Mouse (Mus musculus) E14TG2a.4 (cell line): ENCODE measurements at regions not wholly inside any gene's neighbourhood (a gene's known extent, or its start where the extent isn't known, plus 50 kb on each side); places are given as distances from the start of the nearest gene placed in this dataset.

Experiments used
- H3K27me3 ChIP-seq: 2 replicates; pipeline ENCODE4 v1.6.1; 2014; ENCODE audit warnings: low read length, control low read depth; ENCODE audit not compliant: insufficient read depth
- H3K36me3 ChIP-seq: 2 replicates; pipeline ENCODE4 v1.6.1; 2014; ENCODE audit warnings: low read length, control low read depth; ENCODE audit not compliant: insufficient read depth
- H3K4me1 ChIP-seq: replicated peaks from 2 replicates; pipeline ENCODE4 v1.6.1; 2014; ENCODE audit warnings: low read depth, low read length, control low read depth
- H3K4me3 ChIP-seq: replicated peaks from 2 replicates; pipeline ENCODE4 v1.5.1; 2014; ENCODE audit warnings: mild to moderate bottlenecking, low read length
- H3K9me3 ChIP-seq: 2 replicates; pipeline ENCODE4 v1.6.1; 2014; ENCODE audit warnings: low read length, control low read depth
- CTCF ChIP-seq: conservative IDR thresholded peaks from 2 replicates; pipeline ENCODE4 v1.5.1; 2014; ENCODE audit warnings: low read length
- NANOG ChIP-seq: IDR thresholded peaks from 2 replicates; pipeline ENCODE4 v1.6.1; 2014; ENCODE audit warnings: borderline replicate concordance, low read length, mixed read lengths
- POU5F1 ChIP-seq: IDR thresholded peaks from 2 replicates; pipeline ENCODE4 v1.6.1; 2014; ENCODE audit warnings: low read length, borderline replicate concordance

DNA sequence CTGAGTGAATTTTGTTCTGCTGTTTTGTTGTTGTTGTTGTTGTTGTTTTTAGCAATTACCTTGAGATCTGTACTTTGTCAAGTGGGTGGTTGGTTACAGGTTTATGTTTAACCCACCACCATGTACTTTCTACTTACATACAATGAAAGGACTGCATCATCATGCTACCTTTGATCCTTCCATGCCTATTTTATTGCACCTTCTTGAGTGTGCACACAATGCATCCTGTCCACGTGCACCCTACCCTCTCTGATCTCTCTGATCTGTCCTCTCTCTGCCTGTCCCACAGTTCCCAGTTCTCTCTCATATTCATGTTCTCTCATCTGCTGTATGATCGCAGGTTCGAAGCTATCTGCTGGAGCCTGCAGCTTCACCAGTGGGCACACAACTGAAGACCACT is 59.9 kb upstream of the Gas1 start:
- Histone ChIP-seq H3K36me3 (no peaks in the 10 kb centered on the region), H3K4me1 (no peaks in the 10 kb centered on the region)

DNA sequence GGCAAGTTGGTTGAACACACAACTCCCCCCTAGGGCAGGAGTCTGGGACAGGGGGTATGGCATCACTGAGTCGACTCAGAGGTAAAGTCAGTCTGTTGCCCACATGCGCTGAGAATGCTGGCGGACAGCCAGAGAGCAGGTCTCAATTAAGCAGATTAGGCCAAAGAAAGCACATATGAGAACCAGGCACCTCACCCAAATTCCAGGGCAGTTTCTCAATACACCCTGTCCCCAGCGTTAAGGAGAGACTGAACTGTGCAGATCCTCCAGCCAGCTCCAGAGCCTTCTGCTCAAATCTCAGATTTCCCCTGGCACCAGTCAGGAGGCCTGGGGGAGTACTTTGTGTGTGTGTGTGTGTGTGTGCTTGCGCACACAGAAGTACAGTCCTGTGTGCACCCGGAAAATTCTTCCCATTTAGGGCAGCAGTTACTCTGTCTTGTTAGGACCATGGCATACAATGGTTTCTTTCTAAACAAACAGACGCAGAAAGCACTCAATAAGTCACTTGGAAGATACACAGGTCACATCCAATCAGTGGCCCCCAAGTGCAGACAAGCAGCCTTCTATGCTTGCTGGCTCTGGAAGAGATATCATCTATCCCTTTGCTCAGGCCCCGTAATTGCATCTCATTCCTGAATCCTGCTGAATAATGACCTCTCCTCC is 65.4 kb upstream of the Gas1 start:
- no peaks in the 10 kb centered on the region for H3K27me3 ChIP-seq
- H3K4me1 ChIP-seq = no peaks in the 10 kb centered on the region
- H3K36me3 ChIP-seq = no peaks in the 10 kb centered on the region
- H3K9me3 ChIP-seq = peaks cover 30% of the 10 kb centered on the region
- TF ChIP-seq POU5F1 (no peak), CTCF (no peak), NANOG (no peak)
- H3K4me3 ChIP-seq = no peak overlapping the region

More for the DNA sequence above, 59.9 kb upstream of the Gas1 start:
- no peaks in the 10 kb centered on the region for H3K27me3 ChIP-seq
- H3K4me3 ChIP-seq = no peak overlapping the region
- H3K9me3 ChIP-seq = peaks cover 36% of the 10 kb centered on the region
- TF ChIP-seq NANOG = no peak
- TF ChIP-seq POU5F1 = no peak
- TF ChIP-seq CTCF = no peak

DNA sequence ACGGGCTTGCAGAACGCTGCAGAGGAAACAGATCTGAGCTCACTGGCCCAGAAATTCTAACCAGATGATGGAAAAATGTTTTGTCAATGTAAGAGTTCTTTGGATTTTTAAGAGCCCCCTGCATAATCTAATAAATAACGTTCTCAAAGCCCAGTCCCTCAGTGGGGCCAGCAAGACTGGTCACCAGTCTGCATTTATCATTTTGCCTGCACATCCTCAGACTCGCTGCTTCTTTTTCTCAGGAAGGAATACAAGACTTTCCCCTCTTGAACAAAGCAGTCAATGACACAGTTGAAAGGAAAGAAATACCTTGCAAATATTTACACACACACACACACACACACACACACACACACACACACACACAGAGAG is 65.9 kb upstream of the Gas1 start:
- no peak for TF ChIP-seq CTCF
- TF ChIP-seq POU5F1 = no peak
- TF ChIP-seq NANOG = no peak
- H3K9me3 ChIP-seq = peaks cover 29% of the 10 kb centered on the region

DNA sequence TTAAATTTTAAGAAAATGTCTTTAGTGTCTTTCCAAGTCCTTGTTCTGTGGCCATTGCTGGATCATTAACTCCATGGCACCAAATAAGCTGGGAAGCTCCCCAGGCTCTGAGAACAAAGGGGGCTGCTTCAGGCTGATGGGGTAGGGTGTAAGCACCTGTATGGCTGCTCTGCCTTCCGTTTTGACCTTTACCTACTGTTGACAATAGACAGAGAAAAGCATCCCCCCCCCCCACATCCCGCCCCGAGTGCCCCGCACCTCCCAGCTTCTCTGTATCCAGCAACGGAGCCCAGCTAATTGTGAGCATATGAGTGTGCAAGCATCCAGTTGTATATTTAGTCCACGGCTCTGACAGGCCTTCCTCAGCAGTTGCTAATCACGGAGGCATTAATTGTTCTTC is 78.0 kb upstream of the Gas1 start:
- H3K4me1 ChIP-seq = no peaks in the 10 kb centered on the region
- H3K9me3 ChIP-seq = peaks cover 7% of the 10 kb centered on the region
- TF ChIP-seq NANOG (no peak), POU5F1 (no peak), CTCF (no peak)
- H3K4me3 ChIP-seq = no peak overlapping the region
- H3K36me3 ChIP-seq = no peaks in the 10 kb centered on the region
- H3K27me3 ChIP-seq = no peaks in the 10 kb centered on the region

More for the DNA sequence above, 65.9 kb upstream of the Gas1 start:
- Histone ChIP-seq H3K27me3 (no peaks in the 10 kb centered on the region), H3K4me1 (no peaks in the 10 kb centered on the region), H3K36me3 (no peaks in the 10 kb centered on the region), H3K4me3 (no peak overlapping the region)

DNA sequence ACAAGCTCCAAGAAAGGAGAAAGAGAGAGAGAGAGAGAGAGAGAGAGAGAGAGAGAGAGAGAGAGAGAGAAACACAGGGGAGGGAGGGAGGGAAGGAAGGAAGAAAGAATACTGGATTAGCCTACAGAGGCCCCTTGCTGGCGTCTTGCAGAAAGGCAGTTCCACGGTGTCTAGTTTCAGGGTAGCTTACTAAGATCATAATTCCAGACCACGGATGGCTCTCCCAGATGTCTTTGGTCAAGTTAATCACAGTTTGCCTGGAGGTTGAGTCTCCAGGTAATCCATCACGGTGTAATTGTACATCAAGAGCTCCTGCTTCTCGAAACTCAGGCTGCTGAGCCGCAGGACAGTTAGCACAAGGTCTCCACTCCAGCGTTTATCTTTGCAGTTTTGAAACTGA is 78.5 kb upstream of the Gas1 start:
- H3K27me3 ChIP-seq = no peaks in the 10 kb centered on the region
- TF ChIP-seq POU5F1 (no peak), NANOG (no peak), CTCF (no peak)
- H3K9me3 ChIP-seq = peaks cover 7% of the 10 kb centered on the region
- no peak overlapping the region for H3K4me3 ChIP-seq
- H3K36me3 ChIP-seq = no peaks in the 10 kb centered on the region
- H3K4me1 ChIP-seq = no peaks in the 10 kb centered on the region

DNA sequence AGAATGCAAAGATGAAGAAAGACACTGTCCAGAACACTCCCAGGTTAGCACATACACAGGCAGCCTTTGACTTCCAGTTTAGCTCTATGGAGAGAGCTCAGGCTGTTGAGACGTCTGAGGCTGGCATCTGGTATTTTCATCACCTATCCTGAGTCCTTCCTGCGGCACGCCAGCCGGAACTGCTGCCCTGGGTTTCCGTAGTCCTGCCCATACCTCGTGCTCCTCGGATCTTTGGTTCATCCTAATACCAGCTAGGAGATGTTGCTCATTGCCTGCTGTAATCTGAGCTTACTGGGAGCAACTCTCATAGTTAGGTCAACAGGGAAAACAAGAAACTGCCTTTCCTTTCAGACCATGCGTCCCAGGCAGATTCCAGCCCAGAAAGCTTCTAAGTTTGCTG is 79.8 kb upstream of the Gas1 start:
- Histone ChIP-seq H3K27me3 (no peaks in the 10 kb centered on the region), H3K36me3 (no peaks in the 10 kb centered on the region), H3K9me3 (peaks cover 7% of the 10 kb centered on the region), H3K4me3 (no peak overlapping the region), H3K4me1 (no peaks in the 10 kb centered on the region)
- TF ChIP-seq NANOG (no peak), POU5F1 (no peak), CTCF (no peak)

DNA sequence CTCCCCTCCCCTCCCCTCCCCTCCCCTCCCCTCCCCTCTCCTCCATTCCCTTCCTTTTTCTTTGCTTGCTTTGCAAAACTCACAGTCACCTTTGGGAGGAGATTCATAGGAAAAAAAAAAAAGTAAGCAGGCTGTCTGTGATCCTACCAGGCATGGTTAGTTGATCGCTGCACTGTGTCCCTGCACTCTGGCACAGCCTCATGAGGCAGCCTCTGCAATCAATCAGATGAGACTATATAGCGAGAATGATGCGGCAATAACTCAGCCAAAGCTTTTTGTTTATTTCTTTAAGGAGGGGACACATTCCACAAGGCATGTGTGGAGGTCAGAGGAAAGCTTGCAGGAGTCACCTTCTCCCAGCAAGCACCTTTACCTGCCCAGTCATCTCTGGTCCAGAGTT is 80.7 kb upstream of the Gas1 start:
- TF ChIP-seq CTCF (no peak), NANOG (no peak), POU5F1 (no peak)

DNA sequence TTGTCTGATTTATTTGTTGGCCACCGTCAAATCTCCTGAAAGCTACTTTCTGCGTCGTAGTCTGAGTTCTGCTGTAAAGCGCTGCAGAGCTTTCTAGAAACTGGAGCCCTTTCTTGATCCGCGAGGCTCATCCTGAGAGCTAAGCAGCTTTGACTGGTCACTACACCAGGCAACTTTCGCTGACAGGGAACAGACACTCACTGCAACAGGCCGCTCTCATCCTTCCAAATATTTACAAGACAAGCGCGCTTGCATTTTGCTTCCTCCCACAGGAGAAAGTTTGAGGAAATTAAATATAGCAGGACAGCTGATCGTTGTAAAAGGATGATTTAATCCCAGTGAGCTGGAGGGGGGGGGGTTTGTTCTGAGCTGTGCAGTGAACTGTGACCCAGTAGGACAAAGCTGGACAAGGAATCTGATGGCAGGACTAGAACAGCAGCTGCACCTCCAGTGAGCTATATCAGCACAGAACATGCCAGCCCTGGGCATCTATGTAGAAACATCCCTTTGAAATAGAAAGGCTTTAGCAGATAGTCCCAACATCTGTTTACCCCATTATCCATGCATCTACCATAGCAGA is 85.4 kb upstream of the Gas1 start:
- TF ChIP-seq NANOG (no peak), CTCF (no peak), POU5F1 (no peak)
- H3K9me3 ChIP-seq = peaks cover 34% of the 10 kb centered on the region

More for the DNA sequence above, 80.7 kb upstream of the Gas1 start:
- Histone ChIP-seq H3K27me3 (no peaks in the 10 kb centered on the region), H3K9me3 (peaks cover 7% of the 10 kb centered on the region), H3K4me1 (no peaks in the 10 kb centered on the region), H3K4me3 (no peak overlapping the region), H3K36me3 (no peaks in the 10 kb centered on the region)

DNA sequence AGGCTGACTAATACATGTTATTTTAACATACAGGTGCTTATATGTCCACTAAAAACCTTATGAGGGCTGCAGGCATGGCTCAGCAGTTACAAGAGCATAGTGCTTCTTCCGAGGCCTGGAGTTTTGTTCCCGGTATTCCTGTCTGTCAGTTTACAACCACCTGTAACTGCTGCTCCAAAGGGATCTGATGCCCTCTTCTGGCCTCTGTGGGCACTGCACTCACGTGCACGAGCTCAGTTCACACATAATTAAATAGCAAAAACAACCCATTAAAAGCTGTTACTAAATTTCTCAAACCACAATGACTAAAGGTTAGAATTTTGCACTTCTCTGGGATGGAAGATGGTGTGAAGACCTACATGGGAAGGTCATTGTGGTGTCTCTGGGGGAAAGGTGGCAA is 87.3 kb upstream of the Gas1 start:
- H3K9me3 ChIP-seq = peaks cover 34% of the 10 kb centered on the region
- H3K4me1 ChIP-seq = no peaks in the 10 kb centered on the region
- H3K36me3 ChIP-seq = no peaks in the 10 kb centered on the region
- H3K4me3 ChIP-seq = no peak overlapping the region
- H3K27me3 ChIP-seq = no peaks in the 10 kb centered on the region
- peak; percentile 42 for TF ChIP-seq CTCF
- TF ChIP-seq NANOG = no peak

More for the DNA sequence above, 85.4 kb upstream of the Gas1 start:
- Histone ChIP-seq H3K36me3 (no peaks in the 10 kb centered on the region), H3K4me1 (no peaks in the 10 kb centered on the region), H3K27me3 (no peaks in the 10 kb centered on the region), H3K4me3 (no peak overlapping the region)
